Mouse (Mus musculus): ENCODE measurements at regions not wholly inside any gene's neighbourhood (a gene's known extent, or its start where the extent isn't known, plus 50 kb on each side); places are given as distances from the start of the nearest gene placed in this dataset.

DNA sequence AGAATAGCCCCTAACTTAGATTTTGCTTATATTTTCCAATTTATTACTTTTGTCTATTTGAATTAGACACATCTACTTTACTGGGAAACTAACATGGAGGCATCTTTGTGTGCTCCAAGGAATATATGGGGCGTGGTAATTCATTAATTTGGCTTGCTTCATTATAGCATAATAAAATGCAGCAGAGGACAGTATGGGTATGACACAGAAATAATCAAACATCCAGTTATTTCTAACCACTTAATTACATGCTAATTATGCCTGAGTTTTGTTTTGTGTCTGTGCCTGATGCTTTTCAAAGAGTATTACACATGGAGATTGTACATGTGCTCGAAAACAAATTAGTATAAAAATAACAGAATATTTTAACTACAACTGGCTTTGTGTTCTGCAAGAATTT lies 438.0 kb upstream of the Adgrl4 start:
- TF ChIP-seq EP300 (optimal IDR thresholded peaks at IDR 0.05) (no peak), CTCF (IDR thresholded peaks at IDR 0.05; ENCODE audit: low read depth) (no peak)

All from stomach, postnatal 0 days (tissue).